Mouse (Mus musculus): ENCODE measurements around the gene Gpha2.
A peak's percentile ranks its signal among the peaks of the same experiment; 100 is the strongest.

The Gpha2 gene

GRCm38 (mm10) chr19:6226135-6226534 lies at the start of gene Gpha2:
TSS of gene Gpha2 (plus strand) at chr19:6226380.
- DNase-seq = no peak

GRCm38 (mm10) chr19:6178775-6179174 lies 47.4 kb upstream of the Gpha2 start:
- DNase-seq = no peak

GRCm38 (mm10) chr19:6181629-6182028 lies 44.6 kb upstream of the Gpha2 start:
- DNase-seq = no peak

GRCm38 (mm10) chr19:6182534-6182933 lies 43.6 kb upstream of the Gpha2 start:
- no peak for DNase-seq

- no peak for DNase-seq
Measured at GRCm38 (mm10) chr19:6184131-6184530, 42.0 kb upstream of the Gpha2 start, which contains the start of gene Majin. TSS of gene Majin (plus strand) at chr19:6184388.

- no peak for DNase-seq
Measured at GRCm38 (mm10) chr19:6204265-6204664, 21.9 kb upstream of the Gpha2 start.

- DNase-seq = no peak
Measured at GRCm38 (mm10) chr19:6206716-6207115, 19.5 kb upstream of the Gpha2 start.

- DNase-seq = no peak
Measured at GRCm38 (mm10) chr19:6216046-6216705, 10.0 kb upstream of the Gpha2 start.

GRCm38 (mm10) chr19:6218606-6219005 lies 7.6 kb upstream of the Gpha2 start:
- DNase-seq = no peak

- no peak for DNase-seq
Measured at GRCm38 (mm10) chr19:6226763-6227162, 583 bp downstream of the Gpha2 start.

- no peak for DNase-seq
Measured at GRCm38 (mm10) chr19:6227864-6228263, 1.7 kb downstream of the Gpha2 start.

- no peak for DNase-seq
Measured at GRCm38 (mm10) chr19:6230411-6230810, 4.2 kb downstream of the Gpha2 start.

- DNase-seq = no peak
Measured at GRCm38 (mm10) chr19:6231036-6231435, 4.9 kb downstream of the Gpha2 start.

- DNase-seq = no peak
Measured at GRCm38 (mm10) chr19:6233647-6234046, 7.5 kb downstream of the Gpha2 start.

- peak in 1 of 2 experiments; percentile 36 for DNase-seq
Measured at GRCm38 (mm10) chr19:6234337-6235083, 8.3 kb downstream of the Gpha2 start.

- DNase-seq = peak; percentile 98 to 99
Measured at GRCm38 (mm10) chr19:6235084-6236052, 9.2 kb downstream of the Gpha2 start, which contains the start of gene Ppp2r5b. TSS of gene Ppp2r5b (minus strand) at chr19:6235872.

GRCm38 (mm10) chr19:6236053-6236441 lies 9.9 kb downstream of the Gpha2 start:
- peak; percentile 85 to 88 for DNase-seq

GRCm38 (mm10) chr19:6236842-6237241 lies 10.7 kb downstream of the Gpha2 start:
- no peak for DNase-seq

GRCm38 (mm10) chr19:6238740-6239139 lies 12.6 kb downstream of the Gpha2 start:
- no peak for DNase-seq

GRCm38 (mm10) chr19:6240136-6240535 lies 14.0 kb downstream of the Gpha2 start:
- no peak for DNase-seq

GRCm38 (mm10) chr19:6240725-6241124 lies 14.5 kb downstream of the Gpha2 start:
- no peak for DNase-seq

GRCm38 (mm10) chr19:6241274-6242107 lies 15.3 kb downstream of the Gpha2 start, which contains the start of gene Atg2a:
TSS of gene Atg2a (plus strand) at chr19:6241668.
- DNase-seq = peak; percentile 97 to 99

All from thymus, postnatal 36 days (tissue).